Mouse (Mus musculus): ENCODE results near the gene Gm11627. TPM values are rescaled to one million over a fixed set of nuclear protein-coding genes. Genes with fewer than 3 reads are reported as not detected.
"Not testable (repeated sequence)": the region's sequence is repeated elsewhere in the genome, so short reads cannot be mapped to it uniquely, and the experiment has no call there.

Gene Gm11627
- polyA plus RNA-seq, 1 experiment from 2014 or later, result 16.1 TPM

DNA sequence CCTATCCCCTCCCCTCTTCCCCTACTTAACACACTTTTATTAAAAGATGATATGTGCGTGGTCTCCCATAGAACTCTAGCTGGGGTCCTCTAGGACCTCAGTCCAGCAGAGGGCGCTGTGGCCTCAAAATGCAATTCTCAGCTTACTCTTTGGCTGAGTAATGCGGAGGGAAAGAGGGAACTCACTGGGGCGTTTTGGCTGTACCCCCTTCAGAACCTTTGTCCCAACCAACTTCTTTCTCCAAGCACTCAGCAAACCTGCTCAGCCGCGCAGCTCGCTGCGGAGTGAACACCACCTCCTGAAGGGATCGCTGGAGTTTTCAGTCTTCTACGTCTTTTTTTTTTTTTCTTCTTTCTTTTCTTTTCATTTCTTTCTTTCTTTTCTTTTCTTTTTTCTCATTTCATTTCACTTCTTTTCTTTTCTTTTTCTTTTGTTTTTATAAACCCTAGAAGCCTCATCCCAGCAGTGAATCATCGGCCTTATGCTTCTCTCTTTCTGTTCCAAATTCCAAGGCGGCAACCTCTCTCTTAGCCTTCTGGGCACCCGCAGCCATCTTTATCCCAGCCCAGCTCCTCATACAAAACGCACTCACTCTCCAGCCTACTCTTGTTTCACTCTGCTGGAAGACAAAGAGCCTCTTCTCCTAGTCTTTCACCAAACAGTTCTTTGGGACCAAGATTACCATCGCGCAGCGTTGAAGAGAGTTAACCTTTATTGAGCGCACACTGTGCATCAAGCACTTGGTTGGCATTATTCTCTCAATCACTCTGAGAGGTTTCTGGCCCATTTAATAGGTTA lies 6.2 kb downstream of the Gm11627 start:
- H3K4me1 ChIP-seq, result peaks cover 11% of the 10 kb centered on the region
- peak overlapping the region; percentile 57; the same call in 1 of the 2 replicates for H3K27ac ChIP-seq
- H3K9me3 ChIP-seq, result no peaks in the 10 kb centered on the region
- peak overlapping the region; percentile 70 for H3K4me2 ChIP-seq
- WGBS, result 10% methylated on average over 18 of the region's 18 CpGs
- peak; percentile 72; the same call in 1 of the 2 replicates for ATAC-seq (ENCODE audit: borderline replicate concordance, extremely low read depth, low FRiP score, low TSS enrichment)
- H3K9ac ChIP-seq, result peak overlapping the region; percentile 45
- no peaks in the 10 kb centered on the region for H3K27me3 ChIP-seq
- no peaks in the 10 kb centered on the region for H3K36me3 ChIP-seq
- peak overlapping the region; percentile 44 for H3K4me3 ChIP-seq

DNA sequence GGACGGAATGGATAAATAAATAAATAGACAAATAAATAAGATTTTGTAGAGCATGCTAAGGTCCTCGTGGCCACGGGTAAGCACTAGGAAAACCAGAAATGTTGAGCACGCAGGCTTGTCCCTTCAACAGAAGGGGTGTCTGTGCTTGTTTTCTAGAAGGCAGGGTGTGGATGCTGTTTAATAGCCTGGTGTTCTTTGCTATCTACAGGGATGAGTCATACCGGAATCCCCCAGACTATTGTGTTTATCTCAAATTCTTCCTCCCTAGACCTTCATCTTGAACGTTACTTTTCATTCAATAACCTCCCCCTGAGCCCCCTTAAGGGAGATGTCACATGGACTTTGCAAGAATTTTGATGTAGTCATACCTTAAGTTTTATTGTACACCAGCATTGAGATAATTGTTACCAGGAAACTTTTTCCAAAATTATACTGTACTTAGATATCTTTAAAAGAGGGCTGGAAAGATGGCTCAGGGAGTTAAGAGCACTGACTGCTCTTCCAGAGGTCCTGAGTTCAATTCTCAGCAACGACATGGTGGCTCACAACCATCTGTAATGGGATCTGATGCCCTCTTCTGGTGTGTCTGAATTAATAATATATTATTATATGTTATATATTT lies 10.4 kb downstream of the Gm11627 start:
- no peak overlapping the region for H3K27ac ChIP-seq
- H3K4me2 ChIP-seq, result no peak overlapping the region
- no peak overlapping the region for H3K4me3 ChIP-seq
- no peaks in the 10 kb centered on the region for H3K4me1 ChIP-seq
- H3K36me3 ChIP-seq, result no peaks in the 10 kb centered on the region
- no peaks in the 10 kb centered on the region for H3K27me3 ChIP-seq
- no peaks in the 10 kb centered on the region for H3K9me3 ChIP-seq
- ATAC-seq (ENCODE audit: borderline replicate concordance, extremely low read depth, low FRiP score, low TSS enrichment), result no peak
- no peak overlapping the region for H3K9ac ChIP-seq
- WGBS, result 64% methylated on average over 7 of the region's 7 CpGs

GRCm38 (mm10) chr11:102568191-102568590 lies 11.1 kb downstream of the Gm11627 start:
- Histone ChIP-seq H3K36me3 (no peaks in the 10 kb centered on the region), H3K27ac (no peak overlapping the region), H3K4me3 (no peak overlapping the region), H3K4me2 (no peak overlapping the region), H3K9me3 (no peaks in the 10 kb centered on the region), H3K27me3 (no peaks in the 10 kb centered on the region), H3K9ac (no peak overlapping the region), H3K4me1 (no peaks in the 10 kb centered on the region)
- WGBS, result 72% methylated on average over 12 of the region's 12 CpGs
- no peak for ATAC-seq (ENCODE audit: borderline replicate concordance, extremely low read depth, low FRiP score, low TSS enrichment)

- no peaks in the 10 kb centered on the region for H3K36me3 ChIP-seq
- H3K9ac ChIP-seq, result no peak overlapping the region
- no peak for ATAC-seq (ENCODE audit: borderline replicate concordance, extremely low read depth, low FRiP score, low TSS enrichment)
- no peaks in the 10 kb centered on the region for H3K4me1 ChIP-seq
- H3K9me3 ChIP-seq, result no peaks in the 10 kb centered on the region
- H3K4me2 ChIP-seq, result no peak overlapping the region
- H3K27me3 ChIP-seq, result no peaks in the 10 kb centered on the region
- no peak overlapping the region for H3K4me3 ChIP-seq
- WGBS, result 95% methylated on average over 15 of the region's 15 CpGs
- no peak overlapping the region for H3K27ac ChIP-seq
Measured at GRCm38 (mm10) chr11:102567723-102568122, 11.5 kb downstream of the Gm11627 start.

DNA sequence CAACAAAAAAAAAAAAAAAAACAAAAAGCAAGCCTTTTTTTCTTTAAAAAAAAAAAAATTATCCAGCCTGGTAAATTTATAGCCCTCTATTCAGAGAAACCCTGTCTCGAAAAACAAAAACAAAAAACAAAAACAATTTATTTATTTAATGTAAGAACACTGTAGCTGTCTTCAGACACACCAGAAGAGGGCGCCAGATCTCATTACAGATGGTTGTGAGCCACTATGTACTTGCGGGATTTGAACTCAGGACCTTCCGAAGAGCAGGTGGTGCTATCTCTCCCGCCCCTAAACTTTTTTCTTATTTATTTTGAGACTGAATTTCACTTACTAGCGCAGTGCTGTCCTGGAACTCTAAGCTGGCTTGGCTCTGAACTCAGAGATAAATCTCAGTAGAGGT lies 12.1 kb downstream of the Gm11627 start:
- Histone ChIP-seq H3K9ac (no peak overlapping the region), H3K4me1 (no peaks in the 10 kb centered on the region), H3K4me2 (no peak overlapping the region), H3K4me3 (no peak overlapping the region), H3K9me3 (no peaks in the 10 kb centered on the region), H3K27me3 (no peaks in the 10 kb centered on the region), H3K36me3 (no peaks in the 10 kb centered on the region), H3K27ac (no peak overlapping the region)
- no peak for ATAC-seq (ENCODE audit: borderline replicate concordance, extremely low read depth, low FRiP score, low TSS enrichment)
- WGBS, result 84% methylated on average over 6 of the region's 6 CpGs

- Histone ChIP-seq H3K9ac (no peak overlapping the region), H3K27me3 (no peaks in the 10 kb centered on the region), H3K4me3 (no peak overlapping the region), H3K36me3 (no peaks in the 10 kb centered on the region), H3K9me3 (no peaks in the 10 kb centered on the region), H3K27ac (no peak overlapping the region), H3K4me1 (no peaks in the 10 kb centered on the region), H3K4me2 (no peak overlapping the region)
- WGBS, result 67% methylated on average over 1 of the region's 1 CpGs
- ATAC-seq (ENCODE audit: borderline replicate concordance, extremely low read depth, low FRiP score, low TSS enrichment), result no peak
Measured at GRCm38 (mm10) chr11:102566290-102566689, 13.0 kb downstream of the Gm11627 start.

- no peaks in the 10 kb centered on the region for H3K36me3 ChIP-seq
- ATAC-seq (ENCODE audit: borderline replicate concordance, extremely low read depth, low FRiP score, low TSS enrichment), result no peak
- H3K4me2 ChIP-seq, result peak overlapping the region; percentile 26
- no peak overlapping the region for H3K4me3 ChIP-seq
- H3K9me3 ChIP-seq, result no peaks in the 10 kb centered on the region
- no peak overlapping the region for H3K9ac ChIP-seq
- H3K27ac ChIP-seq, result peak overlapping the region; percentile 57
- no peaks in the 10 kb centered on the region for H3K27me3 ChIP-seq
- no peaks in the 10 kb centered on the region for H3K4me1 ChIP-seq
Measured at GRCm38 (mm10) chr11:102565741-102566140, 13.5 kb downstream of the Gm11627 start.

DNA sequence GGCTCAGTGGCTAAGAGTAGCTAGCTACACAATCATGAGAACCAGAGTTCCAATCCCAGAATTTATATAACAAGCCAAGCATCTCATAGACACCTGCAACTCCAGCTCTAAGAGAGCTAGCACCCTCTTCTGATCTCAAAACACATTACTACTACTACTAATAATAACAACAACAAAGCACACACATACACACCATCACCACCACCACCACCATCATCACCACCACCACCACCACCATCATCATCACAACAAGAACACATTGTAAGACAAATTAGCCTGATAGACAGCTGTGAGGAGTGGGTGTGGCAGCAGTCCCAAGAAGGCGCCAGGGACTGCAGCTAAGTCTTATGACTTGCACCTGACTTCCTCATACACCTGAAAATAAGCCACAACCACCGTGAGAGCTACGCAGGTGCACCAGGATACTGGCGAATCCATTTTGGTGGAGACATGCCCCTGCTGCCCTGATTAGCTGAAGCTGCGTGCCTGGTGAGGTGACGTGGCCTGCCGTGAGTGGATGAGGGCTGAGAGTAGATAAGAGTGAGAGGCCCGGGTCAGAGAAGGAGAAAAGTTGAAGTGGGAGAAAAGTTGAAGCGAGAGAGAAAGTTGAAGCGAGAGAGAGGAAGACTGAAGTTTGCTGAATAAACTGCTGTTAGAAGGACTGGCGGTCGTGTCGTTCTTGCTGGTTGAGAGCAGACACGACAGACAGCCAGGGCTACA lies 14.1 kb downstream of the Gm11627 start:
- ATAC-seq (ENCODE audit: borderline replicate concordance, extremely low read depth, low FRiP score, low TSS enrichment); H3K27me3 ChIP-seq; H3K9me3 ChIP-seq; H3K36me3 ChIP-seq; H3K4me1 ChIP-seq; H3K4me3 ChIP-seq; H3K9ac ChIP-seq: not testable (repeated sequence)
- WGBS, result 44% methylated on average over 14 of the region's 14 CpGs
- peak overlapping the region; percentile 57 for H3K27ac ChIP-seq
- peak overlapping the region; percentile 26 for H3K4me2 ChIP-seq

GRCm38 (mm10) chr11:102558704-102559103 lies 20.6 kb downstream of the Gm11627 start:
- Histone ChIP-seq H3K36me3 (no peaks in the 10 kb centered on the region), H3K4me1 (peaks cover 17% of the 10 kb centered on the region), H3K4me2 (no peak overlapping the region), H3K9ac (no peak overlapping the region), H3K9me3 (no peaks in the 10 kb centered on the region), H3K27ac (no peak overlapping the region), H3K4me3 (no peak overlapping the region), H3K27me3 (0 out of 2 replicates have a peak, but pooled peaks cover 3% of the 10 kb centered on the region)
- ATAC-seq (ENCODE audit: borderline replicate concordance, extremely low read depth, low FRiP score, low TSS enrichment), result no peak
- WGBS, result 88% methylated on average over 5 of the region's 5 CpGs

- no peak for ATAC-seq (ENCODE audit: borderline replicate concordance, extremely low read depth, low FRiP score, low TSS enrichment)
- H3K9ac ChIP-seq, result no peak overlapping the region
- no peak overlapping the region for H3K27ac ChIP-seq
- H3K27me3 ChIP-seq, result 0 out of 2 replicates have a peak, but pooled peaks cover 3% of the 10 kb centered on the region
- no peak overlapping the region for H3K4me2 ChIP-seq
- no peaks in the 10 kb centered on the region for H3K36me3 ChIP-seq
- WGBS, result 85% methylated on average over 1 of the region's 1 CpGs
- H3K4me3 ChIP-seq, result no peak overlapping the region
- no peaks in the 10 kb centered on the region for H3K9me3 ChIP-seq
- peaks cover 19% of the 10 kb centered on the region for H3K4me1 ChIP-seq
Measured at GRCm38 (mm10) chr11:102557386-102557785, 21.9 kb downstream of the Gm11627 start.

DNA sequence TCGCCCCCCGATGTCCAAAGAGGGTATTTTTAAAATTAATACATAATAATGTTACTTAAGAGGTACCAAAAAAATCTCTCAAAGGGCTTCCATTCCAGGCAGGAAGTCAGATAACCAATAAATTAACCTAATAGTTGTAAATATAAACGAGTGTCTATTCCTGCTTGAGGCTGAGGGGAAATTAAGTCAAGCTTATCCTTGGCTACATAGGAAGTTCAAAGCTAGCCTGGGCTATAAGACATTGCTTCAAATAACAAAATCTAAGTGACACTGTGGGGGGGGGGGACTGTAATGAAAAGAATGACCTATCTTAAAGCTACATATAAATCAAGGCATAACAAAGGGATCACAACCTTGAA lies 22.6 kb downstream of the Gm11627 start:
- WGBS, result 9% methylated on average over 3 of the region's 3 CpGs
- H3K9me3 ChIP-seq, result no peaks in the 10 kb centered on the region
- H3K4me1 ChIP-seq, result peaks cover 19% of the 10 kb centered on the region
- H3K9ac ChIP-seq, result no peak overlapping the region
- no peaks in the 10 kb centered on the region for H3K36me3 ChIP-seq
- H3K27me3 ChIP-seq, result 0 out of 2 replicates have a peak, but pooled peaks cover 3% of the 10 kb centered on the region
- H3K4me2 ChIP-seq, result peak overlapping the region; percentile 52
- peak overlapping the region; percentile 93 for H3K27ac ChIP-seq
- H3K4me3 ChIP-seq, result peak overlapping the region; percentile 97
- ATAC-seq (ENCODE audit: borderline replicate concordance, extremely low read depth, low FRiP score, low TSS enrichment), result no peak

Measured in lung, embryonic 15.5 days (tissue).